Mouse (Mus musculus) cortical plate, adult 2 months (tissue): ENCODE results near the gene Car10.

ENCODE experiments used
- CTCF ChIP-seq: fragments of 200-500 bp; IDR thresholded peaks from 2 replicates; pipeline ENCODE4 v1.5.1; 2011; ENCODE audit warnings: mild to moderate bottlenecking, control low read depth, low read length; ENCODE audit not compliant: insufficient read depth; ENCODE audit errors: extremely low read depth
- POLR2A ChIP-seq: fragments of 200-500 bp; IDR thresholded peaks from 2 replicates; pipeline ENCODE4 v1.6.1; 2011; ENCODE audit warnings: mild to moderate bottlenecking, low read length, control low read depth; ENCODE audit not compliant: insufficient read depth; ENCODE audit errors: extremely low read depth

- TF ChIP-seq CTCF: no peak
- no peak for TF ChIP-seq POLR2A
Observed at GRCm38 (mm10) chr11:93562330-93562865, 464.6 kb downstream of the Car10 start.
